Mouse (Mus musculus) MEL (cell line): ENCODE measurements at regions not wholly inside any gene's neighbourhood (a gene's known extent, or its start where the extent isn't known, plus 50 kb on each side); places are given as distances from the start of the nearest gene placed in this dataset.

Experiments used
- DNase-seq: peaks from one replicate; pipeline ENCODE4 v3.0.0; 2011; ENCODE audit warnings: low read depth, low spot score
- H3K27ac ChIP-seq: 2 replicates; pipeline ENCODE4 v1.5.1; 2012; ENCODE audit warnings: low read depth, mild to moderate bottlenecking, control low read depth, low read length, moderate library complexity; ENCODE audit not compliant: control insufficient read depth
- H3K27me3 ChIP-seq, 2 experiments: fragments of 150-350 bp in 1 of 2; sonication (generic) in 1 of 2; 2 replicates each; pipeline ENCODE4 v1.6.1; 2012; ENCODE audit warnings: low read length in 2 of 2, mild to moderate bottlenecking in 2 of 2, improper control_type of control experiment in 1 of 2, moderate library complexity in 1 of 2; ENCODE audit not compliant: insufficient read depth in 2 of 2, control insufficient read depth in 1 of 2
- H3K36me3 ChIP-seq, 2 experiments: 2 replicates each; pipeline ENCODE4 v1.6.1; 2012 to 2014; ENCODE audit warnings: low read length in 2 of 2, improper control_type of control experiment in 1 of 2, inconsistent platforms in 1 of 2, mild to moderate bottlenecking in 1 of 2; ENCODE audit not compliant: insufficient read depth in 2 of 2, control insufficient read depth in 1 of 2
- H3K4me1 ChIP-seq, 2 experiments: fragments of 150-350 bp in 1 of 2; sonication (generic) in 1 of 2; 2 replicates each; pipeline ENCODE4 v1.6.1; 2012; ENCODE audit warnings: low read length in 2 of 2, improper control_type of control experiment in 1 of 2, mild to moderate bottlenecking in 1 of 2; ENCODE audit not compliant: insufficient read depth in 2 of 2, control insufficient read depth in 1 of 2
- H3K4me3 ChIP-seq, 2 experiments: fragments of 150-350 bp in 1 of 2; sonication (generic) in 1 of 2; 2 replicates each; pipeline ENCODE4 v1.5.1; 2012; ENCODE audit warnings: low read depth in 2 of 2, low read length in 2 of 2, mild to moderate bottlenecking in 2 of 2, moderate library complexity in 2 of 2, control low read depth in 1 of 2, improper control_type of control experiment in 1 of 2; ENCODE audit not compliant: control insufficient read depth in 1 of 2, insufficient read depth in 1 of 2
- H3K79me2 ChIP-seq: 2 replicates; pipeline ENCODE4 v1.6.1; 2012; ENCODE audit warnings: mild to moderate bottlenecking, low read length, moderate library complexity; ENCODE audit not compliant: control insufficient read depth, poor library complexity, insufficient read depth
- H3K9ac ChIP-seq: 2 replicates; pipeline ENCODE4 v1.6.1; 2012; ENCODE audit warnings: low read depth, mild to moderate bottlenecking, control low read depth, low read length, moderate library complexity; ENCODE audit not compliant: control insufficient read depth, poor library complexity, severe bottlenecking
- H3K9me3 ChIP-seq: fragments of 150-350 bp; sonication (generic); replicated peaks from 2 replicates; pipeline ENCODE4 v1.6.1; 2012; ENCODE audit warnings: mild to moderate bottlenecking, low read length, improper control_type of control experiment, moderate library complexity; ENCODE audit not compliant: insufficient read depth
- CHD2 ChIP-seq: IDR thresholded peaks from 2 replicates; pipeline ENCODE4 v1.6.1; 2011; ENCODE audit warnings: low read length, improper control_type of control experiment
- CTCF ChIP-seq, 3 experiments: IDR thresholded peaks in 2 of 3; conservative IDR thresholded peaks in 1 of 3; 2 replicates each; pipeline ENCODE4 v1.5.1; 2011 to 2012; ENCODE audit warnings: low read length in 3 of 3, low read depth in 2 of 3, mild to moderate bottlenecking in 2 of 3, improper control_type of control experiment in 1 of 3, inconsistent platforms in 1 of 3, mixed read lengths in 1 of 3, moderate library complexity in 1 of 3; ENCODE audit not compliant: control insufficient read depth in 1 of 3, insufficient read depth in 1 of 3, poor library complexity in 1 of 3, severe bottlenecking in 1 of 3
- ETS1 ChIP-seq: IDR thresholded peaks from 2 replicates; pipeline ENCODE4 v1.6.1; 2012; ENCODE audit warnings: low read depth, mild to moderate bottlenecking, inconsistent platforms, low read length, improper control_type of control experiment, moderate library complexity
- HCFC1 ChIP-seq: IDR thresholded peaks from 2 replicates; pipeline ENCODE4 v1.6.1; 2012; ENCODE audit warnings: low read depth, mild to moderate bottlenecking, inconsistent platforms, low read length, improper control_type of control experiment, moderate library complexity
- JUND ChIP-seq: IDR thresholded peaks from 2 replicates; pipeline ENCODE4 v1.6.1; 2011; ENCODE audit warnings: low read depth, mild to moderate bottlenecking, improper control_type of control experiment, low read length
- KAT2A ChIP-seq: conservative IDR thresholded peaks from 2 replicates; pipeline ENCODE4 v1.6.1; 2012; ENCODE audit warnings: low read depth, low read length, improper control_type of control experiment, inconsistent platforms
- MAZ ChIP-seq: IDR thresholded peaks from 2 replicates; pipeline ENCODE4 v1.6.1; 2012; ENCODE audit warnings: low read depth, mild to moderate bottlenecking, inconsistent platforms, low read length, improper control_type of control experiment
- MYB ChIP-seq: IDR thresholded peaks from 2 replicates; pipeline ENCODE4 v1.6.1; 2011; ENCODE audit warnings: mild to moderate bottlenecking, low read depth, low read length, improper control_type of control experiment
- NELFE ChIP-seq: IDR thresholded peaks from 2 replicates; pipeline ENCODE4 v1.6.1; 2011; ENCODE audit warnings: low read depth, low read length, improper control_type of control experiment
- RAD21 ChIP-seq: IDR thresholded peaks from 2 replicates; pipeline ENCODE4 v1.6.1; 2011; ENCODE audit warnings: mild to moderate bottlenecking, low read depth, low read length, improper control_type of control experiment
- RCOR1 ChIP-seq: IDR thresholded peaks from 2 replicates; pipeline ENCODE4 v1.6.1; 2012; ENCODE audit warnings: low read depth, mild to moderate bottlenecking, inconsistent platforms, low read length, improper control_type of control experiment
- SIN3A ChIP-seq: IDR thresholded peaks from 2 replicates; pipeline ENCODE4 v1.6.1; 2012; ENCODE audit warnings: low read length, improper control_type of control experiment, inconsistent platforms
- SMC3 ChIP-seq: IDR thresholded peaks from 2 replicates; pipeline ENCODE4 v1.6.1; 2011; ENCODE audit warnings: low read depth, low read length, improper control_type of control experiment
- TAL1 ChIP-seq: IDR thresholded peaks from 2 replicates; pipeline ENCODE4 v1.6.1; 2012; ENCODE audit warnings: mild to moderate bottlenecking, inconsistent platforms, low read length, moderate library complexity, mixed read lengths
- TCF12 ChIP-seq: IDR thresholded peaks from 2 replicates; pipeline ENCODE4 v1.6.1; 2014; ENCODE audit warnings: low read depth, mild to moderate bottlenecking, inconsistent platforms, low read length, improper control_type of control experiment, moderate library complexity
- UBTF ChIP-seq: IDR thresholded peaks from 2 replicates; pipeline ENCODE4 v1.6.1; 2012; ENCODE audit warnings: low read depth, mild to moderate bottlenecking, inconsistent platforms, low read length, improper control_type of control experiment, moderate library complexity, borderline replicate concordance; ENCODE audit not compliant: insufficient read depth
- ZC3H11A ChIP-seq: IDR thresholded peaks from 2 replicates; pipeline ENCODE4 v1.6.1; 2012; ENCODE audit warnings: low read depth, mild to moderate bottlenecking, inconsistent platforms, low read length, improper control_type of control experiment
- ZMIZ1 ChIP-seq: IDR thresholded peaks from 2 replicates; pipeline ENCODE4 v1.6.1; 2012; ENCODE audit warnings: low read depth, mild to moderate bottlenecking, inconsistent platforms, low read length, improper control_type of control experiment, moderate library complexity

- H3K36me3 ChIP-seq: no peaks in the 10 kb centered on the region
- H3K27me3 ChIP-seq: no peaks in the 10 kb centered on the region
- no peak overlapping the region for H3K9ac ChIP-seq
- no peaks in the 10 kb centered on the region for H3K79me2 ChIP-seq
- H3K4me3 ChIP-seq: no peak overlapping the region
- no peak for DNase-seq
- no peaks in the 10 kb centered on the region for H3K9me3 ChIP-seq
- no peak overlapping the region for H3K27ac ChIP-seq
- no peak for TF ChIP-seq MYB
- no peak for TF ChIP-seq ZMIZ1
- no peak for TF ChIP-seq MAZ
- TF ChIP-seq RAD21: no peak
- no peak for TF ChIP-seq RCOR1
- no peak for TF ChIP-seq SIN3A
- no peak for TF ChIP-seq TAL1
- TF ChIP-seq HCFC1: no peak
- no peak for TF ChIP-seq JUND
- no peak for TF ChIP-seq ZC3H11A
- no peak for TF ChIP-seq CHD2
- no peaks in the 10 kb centered on the region for H3K4me1 ChIP-seq
Observed at GRCm38 (mm10) chr1:14036163-14036562, 2057.0 kb downstream of the 4930444P10Rik start.

DNA sequence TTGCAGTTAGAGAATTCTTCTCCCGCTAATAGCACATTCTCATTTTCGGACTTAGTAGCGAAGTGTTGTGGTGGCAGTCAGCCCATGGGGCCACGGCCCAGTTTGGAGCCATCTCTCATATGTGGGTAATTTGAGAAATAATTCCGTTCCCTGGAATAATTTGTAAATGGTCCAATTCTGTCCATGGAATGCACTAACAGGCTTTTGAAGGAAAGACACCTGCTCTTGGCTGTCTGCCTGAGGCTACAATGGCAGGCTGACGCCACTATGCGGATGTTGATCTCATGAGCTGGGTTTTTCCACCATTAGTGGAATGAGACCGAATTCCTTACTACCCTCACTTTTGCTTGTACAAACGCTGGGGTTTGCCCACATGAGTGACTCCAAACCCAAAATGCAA lies 2081.6 kb downstream of the 4930444P10Rik start:
- no peak overlapping the region for H3K9ac ChIP-seq
- no peak for DNase-seq
- no peaks in the 10 kb centered on the region for H3K79me2 ChIP-seq
- no peaks in the 10 kb centered on the region for H3K27me3 ChIP-seq
- H3K27ac ChIP-seq: no peak overlapping the region
- TF ChIP-seq ETS1 (no peak), UBTF (no peak), KAT2A (no peak), NELFE (no peak), SMC3 (no peak), TCF12 (no peak), CTCF (IDR thresholded peaks at IDR 0.05 in 2 of 3, conservative IDR thresholded peaks at IDR 0.05 in 1 of 3; ENCODE audit: control insufficient read depth in 1 of 3, insufficient read depth in 1 of 3, low read depth in 2 of 3, low read length in 3 of 3, poor library complexity in 1 of 3, severe bottlenecking in 1 of 3) (no peak)
- no peak overlapping the region for H3K4me3 ChIP-seq
- no peaks in the 10 kb centered on the region for H3K36me3 ChIP-seq
- no peaks in the 10 kb centered on the region for H3K9me3 ChIP-seq
- no peaks in the 10 kb centered on the region for H3K4me1 ChIP-seq
